Mouse (Mus musculus): ENCODE measurements around the gene Fam20b. TPM values are rescaled to one million over a fixed set of nuclear protein-coding genes. Genes with fewer than 3 reads are reported as not detected.

Gene Fam20b
- polyA plus RNA-seq, 2 experiments, result 7.5 to 9.9 TPM

GRCm38 (mm10) chr1:156760549-156761429, 41.9 kb upstream of the Fam20b start:
- H3K4me1 ChIP-seq (replicated peaks; ENCODE audit: control insufficient read depth in 2 of 2, insufficient read depth in 2 of 2, low read length in 1 of 2), result no peaks in the 10 kb centered on the region
- H3K9ac ChIP-seq (replicated peaks), result no peak overlapping the region
- DNase-seq (ENCODE audit: low read depth in 3 of 3, low spot score in 3 of 3), result no peak
- TF ChIP-seq EP300 (IDR thresholded peaks at IDR 0.05; ENCODE audit: low read depth) (no peak), CTCF (IDR thresholded peaks at IDR 0.05; ENCODE audit: low read depth) (no peak)
- H3K27ac ChIP-seq, result no peak overlapping the region
- H3K4me2 ChIP-seq (ENCODE audit: low read depth), result no peak overlapping the region
- ATAC-seq (ENCODE audit: insufficient read depth), result no peak
- H3K4me3 ChIP-seq (ENCODE audit: insufficient read depth in 1 of 2, low read depth in 2 of 2, low read length in 2 of 2), result no peak overlapping the region
- WGBS (ENCODE audit: insufficient replicate concordance), result 65% methylated on average over 13 of the region's 13 CpGs
- H3K27me3 ChIP-seq (ENCODE audit: control insufficient read depth, insufficient read depth, low read length), result no peaks in the 10 kb centered on the region
- no peaks in the 10 kb centered on the region for H3K9me3 ChIP-seq (ENCODE audit: control insufficient read depth, low read length)
- no peaks in the 10 kb centered on the region for H3K36me3 ChIP-seq (replicated peaks; ENCODE audit: control insufficient read depth, insufficient read depth, low read depth)

GRCm38 (mm10) chr1:156758326-156758725, 39.4 kb upstream of the Fam20b start:
- Histone ChIP-seq H3K4me3 (ENCODE audit: insufficient read depth in 1 of 2, low read depth in 2 of 2, low read length in 2 of 2) (no peak overlapping the region), H3K36me3 (replicated peaks; ENCODE audit: control insufficient read depth, insufficient read depth, low read depth) (no peaks in the 10 kb centered on the region), H3K9ac (replicated peaks) (no peak overlapping the region), H3K27me3 (ENCODE audit: control insufficient read depth, insufficient read depth, low read length) (no peaks in the 10 kb centered on the region), H3K4me2 (ENCODE audit: low read depth) (no peak overlapping the region), H3K27ac (no peak overlapping the region), H3K4me1 (replicated peaks; ENCODE audit: control insufficient read depth in 2 of 2, insufficient read depth in 2 of 2, low read length in 1 of 2) (no peaks in the 10 kb centered on the region), H3K9me3 (ENCODE audit: control insufficient read depth, low read length) (no peaks in the 10 kb centered on the region)
- no peak for ATAC-seq (ENCODE audit: insufficient read depth)
- no peak for DNase-seq (ENCODE audit: low read depth in 3 of 3, low spot score in 3 of 3)
- TF ChIP-seq CTCF (IDR thresholded peaks at IDR 0.05; ENCODE audit: low read depth) (no peak), EP300 (IDR thresholded peaks at IDR 0.05; ENCODE audit: low read depth) (no peak)
- 79% methylated on average over 4 of the region's 4 CpGs for WGBS (ENCODE audit: insufficient replicate concordance)

- no peaks in the 10 kb centered on the region for H3K9me3 ChIP-seq (ENCODE audit: control insufficient read depth, low read length)
- H3K27ac ChIP-seq, result no peak overlapping the region
- WGBS (ENCODE audit: insufficient replicate concordance), result 48% methylated on average over 15 of the region's 15 CpGs
- no peak overlapping the region for H3K4me2 ChIP-seq (ENCODE audit: low read depth)
- no peaks in the 10 kb centered on the region for H3K27me3 ChIP-seq (ENCODE audit: control insufficient read depth, insufficient read depth, low read length)
- no peak overlapping the region for H3K9ac ChIP-seq (replicated peaks)
- no peak overlapping the region for H3K4me3 ChIP-seq (ENCODE audit: insufficient read depth in 1 of 2, low read depth in 2 of 2, low read length in 2 of 2)
- DNase-seq (ENCODE audit: low read depth in 3 of 3, low spot score in 3 of 3), result no peak
- H3K36me3 ChIP-seq (replicated peaks; ENCODE audit: control insufficient read depth, insufficient read depth, low read depth), result no peaks in the 10 kb centered on the region
- no peak for ATAC-seq (ENCODE audit: insufficient read depth)
- H3K4me1 ChIP-seq (replicated peaks; ENCODE audit: control insufficient read depth in 2 of 2, insufficient read depth in 2 of 2, low read length in 1 of 2), result peaks cover 18 to 19% of the 10 kb centered on the region in 2 experiments
- TF ChIP-seq EP300 (IDR thresholded peaks at IDR 0.05; ENCODE audit: low read depth) (no peak), CTCF (IDR thresholded peaks at IDR 0.05; ENCODE audit: low read depth) (no peak)
Observed at GRCm38 (mm10) chr1:156754608-156755413, 35.9 kb upstream of the Fam20b start.

- Histone ChIP-seq H3K4me1 (replicated peaks; ENCODE audit: control insufficient read depth in 2 of 2, insufficient read depth in 2 of 2, low read length in 1 of 2) (peaks cover 32 to 34% of the 10 kb centered on the region in 2 experiments), H3K36me3 (replicated peaks; ENCODE audit: control insufficient read depth, insufficient read depth, low read depth) (no peaks in the 10 kb centered on the region), H3K27ac (no peak overlapping the region), H3K27me3 (ENCODE audit: control insufficient read depth, insufficient read depth, low read length) (no peaks in the 10 kb centered on the region), H3K4me2 (ENCODE audit: low read depth) (peak overlapping the region; percentile 62), H3K4me3 (ENCODE audit: insufficient read depth in 1 of 2, low read depth in 2 of 2, low read length in 2 of 2) (no peak overlapping the region), H3K9ac (replicated peaks) (no peak overlapping the region; the same call in 1 of the 2 replicates), H3K9me3 (ENCODE audit: control insufficient read depth, low read length) (no peaks in the 10 kb centered on the region)
- DNase-seq (ENCODE audit: low read depth in 3 of 3, low spot score in 3 of 3) (no peak), ATAC-seq (ENCODE audit: insufficient read depth) (no peak)
- TF ChIP-seq EP300 (IDR thresholded peaks at IDR 0.05; ENCODE audit: low read depth) (no peak), CTCF (IDR thresholded peaks at IDR 0.05; ENCODE audit: low read depth) (no peak)
- 41% methylated on average over 7 of the region's 7 CpGs for WGBS (ENCODE audit: insufficient replicate concordance)
Observed at GRCm38 (mm10) chr1:156752990-156753389, 34.1 kb upstream of the Fam20b start.

All from liver, embryonic 14.5 days (tissue).